Mouse (Mus musculus) forebrain, embryonic 12.5 days (tissue): Measurements from ENCODE around the gene Myo10. TPM values are rescaled to one million over a fixed set of nuclear protein-coding genes. Genes with fewer than 3 reads are reported as not detected.

ENCODE experiments used
- ATAC-seq: fragments of 200-750 bp; cut with Nextera tagmentation; 2 replicates; pipeline ENCODE4 v1.8.0; 2017; ENCODE audit warnings: moderate TSS enrichment; ENCODE audit not compliant: low FRiP score
- H3K27ac ChIP-seq: fragments of 300-500 bp; sonication (generic); 2 replicates; pipeline ENCODE4 v1.5.1; 2016; ENCODE audit warnings: mild to moderate bottlenecking
- H3K27me3 ChIP-seq: fragments of 300-500 bp; sonication (generic); 2 replicates; pipeline ENCODE4 v1.6.1; 2016; ENCODE audit warnings: mild to moderate bottlenecking
- H3K36me3 ChIP-seq: fragments of 300-500 bp; sonication (generic); replicated peaks from 2 replicates; pipeline ENCODE4 v1.6.1; 2016; ENCODE audit warnings: mild to moderate bottlenecking
- H3K4me1 ChIP-seq: fragments of 300-500 bp; sonication (generic); 2 replicates; pipeline ENCODE4 v1.6.1; 2016
- H3K4me2 ChIP-seq: fragments of 300-500 bp; sonication (generic); 2 replicates; pipeline ENCODE4 v1.6.1; 2016; ENCODE audit warnings: mild to moderate bottlenecking, moderate library complexity
- H3K4me3 ChIP-seq: fragments of 300-500 bp; sonication (generic); replicated peaks from 2 replicates; pipeline ENCODE4 v1.5.1; 2016; ENCODE audit warnings: mild to moderate bottlenecking
- H3K9ac ChIP-seq: fragments of 300-500 bp; sonication (generic); 2 replicates; pipeline ENCODE4 v1.6.1; 2016; ENCODE audit warnings: mild to moderate bottlenecking
- H3K9me3 ChIP-seq: fragments of 300-500 bp; sonication (generic); 2 replicates; pipeline ENCODE4 v1.6.1; 2016
- WGBS: fragments of 180-500 bp; shearing (Covaris S2); methylation state at CpG from one replicate; pipeline ENCODE4 v1.1.7; 2016; 5-methylcytosine and 5-hydroxymethylcytosine counted together
- polyA plus RNA-seq: library from polyadenylated mRNA; unstranded; fragments of >200 nt; fragmentation: Nextera tagmentation; extraction: Ambion mirVana; gene quantifications from 2 replicates; pipeline ENCODE4 v1.2.1, GENCODE M21; 2016

The Myo10 gene
- polyA plus RNA-seq, 1 experiment from 2014 or later, result 65.6 TPM

GRCm38 (mm10) chr15:25752597-25752996 is 130.3 kb downstream of the Myo10 start:
- H3K27me3 ChIP-seq, result no peaks in the 10 kb centered on the region; the same call in 1 of the 2 replicates
- no peaks in the 10 kb centered on the region for H3K9me3 ChIP-seq
- peaks cover 4% of the 10 kb centered on the region; the same call in 1 of the 2 replicates for H3K36me3 ChIP-seq
- H3K27ac ChIP-seq, result peak overlapping the region; percentile 97
- H3K9ac ChIP-seq, result no peak overlapping the region
- H3K4me1 ChIP-seq, result peaks cover 49% of the 10 kb centered on the region
- H3K4me3 ChIP-seq, result peak overlapping the region; percentile 42
- peak; percentile 70 for ATAC-seq
- H3K4me2 ChIP-seq, result peak overlapping the region; percentile 52
- WGBS, result 10% methylated on average over 1 of the region's 1 CpGs

GRCm38 (mm10) chr15:25753003-25753402 is 130.7 kb downstream of the Myo10 start:
- H3K36me3 ChIP-seq, result peaks cover 4% of the 10 kb centered on the region; the same call in 1 of the 2 replicates
- no peaks in the 10 kb centered on the region for H3K9me3 ChIP-seq
- peak overlapping the region; percentile 97 for H3K27ac ChIP-seq
- H3K27me3 ChIP-seq, result no peaks in the 10 kb centered on the region; the same call in 1 of the 2 replicates
- 8% methylated on average over 9 of the region's 9 CpGs for WGBS
- peak overlapping the region; percentile 42 for H3K4me3 ChIP-seq
- peak overlapping the region; percentile 52 for H3K4me2 ChIP-seq
- peaks cover 53% of the 10 kb centered on the region for H3K4me1 ChIP-seq
- peak; percentile 18; the same call in 1 of the 2 replicates for ATAC-seq
- H3K9ac ChIP-seq, result peak overlapping the region; percentile 54

GRCm38 (mm10) chr15:25753878-25754277 is 131.6 kb downstream of the Myo10 start:
- H3K9me3 ChIP-seq, result no peaks in the 10 kb centered on the region
- peak overlapping the region; percentile 56 for H3K9ac ChIP-seq
- H3K27ac ChIP-seq, result peak overlapping the region; percentile 97
- H3K4me1 ChIP-seq, result peaks cover 61% of the 10 kb centered on the region
- ATAC-seq, result peak; percentile 24
- H3K27me3 ChIP-seq, result no peaks in the 10 kb centered on the region; the same call in 1 of the 2 replicates
- H3K4me3 ChIP-seq, result peak overlapping the region; percentile 42
- H3K4me2 ChIP-seq, result peak overlapping the region; percentile 52
- peaks cover 4% of the 10 kb centered on the region; the same call in 1 of the 2 replicates for H3K36me3 ChIP-seq

DNA sequence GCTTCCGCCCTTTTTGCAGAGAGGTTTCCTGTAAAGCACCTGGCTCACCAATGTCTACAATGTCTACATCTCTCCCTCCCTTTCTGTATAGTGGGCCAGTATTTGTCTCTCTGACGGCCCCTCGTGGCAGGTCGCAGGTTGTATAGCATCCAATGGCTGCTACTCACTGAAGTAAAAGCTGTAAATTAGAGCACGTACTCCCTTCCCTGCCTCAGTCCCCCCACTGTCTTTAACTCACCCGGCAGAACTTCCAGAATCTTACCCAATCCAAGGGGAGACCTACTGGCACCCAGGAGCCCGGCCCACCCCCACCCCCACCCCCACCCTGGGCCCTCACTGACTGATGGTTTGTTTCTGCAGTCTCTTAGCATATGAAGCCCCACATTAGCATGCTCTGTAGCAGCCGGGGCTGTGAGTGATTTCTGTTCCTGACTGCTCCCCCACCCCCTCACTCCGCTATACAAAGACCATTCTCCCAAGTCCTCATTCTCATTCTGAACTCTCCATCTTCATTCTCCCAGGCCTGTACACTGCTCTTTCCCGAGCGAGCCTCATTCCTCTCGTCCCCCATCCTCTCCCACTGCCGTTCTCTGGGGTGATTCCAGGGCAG is 132.1 kb downstream of the Myo10 start:
- no peaks in the 10 kb centered on the region for H3K9me3 ChIP-seq
- peak overlapping the region; percentile 97 for H3K27ac ChIP-seq
- peak; percentile 86 for ATAC-seq
- peak overlapping the region; percentile 75 for H3K9ac ChIP-seq
- peak overlapping the region; percentile 42 for H3K4me3 ChIP-seq
- H3K4me2 ChIP-seq, result peak overlapping the region; percentile 52
- no peaks in the 10 kb centered on the region; the same call in 1 of the 2 replicates for H3K27me3 ChIP-seq
- WGBS, result 12% methylated on average over 13 of the region's 13 CpGs
- H3K36me3 ChIP-seq, result peaks cover 4% of the 10 kb centered on the region; the same call in 1 of the 2 replicates
- peaks cover 67% of the 10 kb centered on the region for H3K4me1 ChIP-seq

DNA sequence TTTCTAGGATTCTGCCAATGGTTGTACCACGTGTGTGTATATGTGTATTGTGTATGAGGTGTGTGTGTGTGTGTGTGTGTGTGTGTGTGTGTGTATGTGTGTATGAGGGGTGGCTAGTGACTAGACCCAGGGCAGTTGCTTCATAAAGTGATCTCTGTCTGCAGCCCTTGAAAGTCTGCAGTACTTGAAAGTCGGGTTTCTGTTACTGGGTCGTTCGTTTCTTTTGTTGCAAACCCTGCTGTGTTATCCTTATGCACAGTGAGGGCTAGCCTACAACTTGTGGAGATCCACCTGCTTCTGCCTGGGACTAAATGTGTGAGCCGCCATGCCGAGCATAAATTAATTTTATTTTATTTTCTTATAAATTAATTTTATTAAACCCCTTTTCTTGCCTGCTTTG is 133.2 kb downstream of the Myo10 start:
- Histone ChIP-seq H3K4me3 (peak overlapping the region; percentile 42), H3K27me3 (no peaks in the 10 kb centered on the region), H3K36me3 (peaks cover 4% of the 10 kb centered on the region; the same call in 1 of the 2 replicates), H3K4me2 (peak overlapping the region; percentile 52), H3K27ac (peak overlapping the region; percentile 97), H3K9ac (peak overlapping the region; percentile 75), H3K4me1 (peaks cover 77% of the 10 kb centered on the region), H3K9me3 (no peaks in the 10 kb centered on the region)
- no peak for ATAC-seq
- WGBS, result 25% methylated on average over 6 of the region's 6 CpGs

DNA sequence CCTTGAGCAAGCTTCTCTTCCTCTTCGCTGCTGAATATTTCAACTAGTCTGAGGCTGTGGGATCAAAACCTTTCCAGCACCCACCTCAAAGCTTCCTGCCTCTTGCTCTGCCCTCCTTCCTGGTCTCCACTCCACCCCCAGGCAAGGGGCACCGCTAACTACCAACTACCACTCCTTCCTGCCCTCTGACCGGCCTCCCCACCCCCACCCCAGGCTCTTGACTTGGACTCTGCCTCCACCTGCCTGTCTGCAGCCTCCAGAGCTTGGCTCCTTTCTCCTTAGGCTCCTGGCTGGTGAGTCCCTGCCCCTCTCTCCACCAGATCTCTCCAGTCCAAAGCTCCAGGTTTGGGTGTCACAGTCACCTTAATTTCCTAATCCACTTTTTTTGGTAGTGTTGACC is 133.7 kb downstream of the Myo10 start:
- Histone ChIP-seq H3K4me1 (peaks cover 77% of the 10 kb centered on the region), H3K27ac (peak overlapping the region; percentile 97), H3K4me3 (peak overlapping the region; percentile 42), H3K9ac (peak overlapping the region; percentile 75), H3K27me3 (no peaks in the 10 kb centered on the region), H3K36me3 (peaks cover 4% of the 10 kb centered on the region; the same call in 1 of the 2 replicates), H3K4me2 (peak overlapping the region; percentile 52), H3K9me3 (no peaks in the 10 kb centered on the region)
- 21% methylated on average over 3 of the region's 3 CpGs for WGBS
- ATAC-seq, result no peak

- H3K4me2 ChIP-seq, result peak overlapping the region; percentile 54
- peaks cover 4% of the 10 kb centered on the region; the same call in 1 of the 2 replicates for H3K36me3 ChIP-seq
- H3K9me3 ChIP-seq, result no peaks in the 10 kb centered on the region
- 20% methylated on average over 10 of the region's 10 CpGs for WGBS
- H3K27me3 ChIP-seq, result no peaks in the 10 kb centered on the region
- H3K4me1 ChIP-seq, result peaks cover 84% of the 10 kb centered on the region
- H3K9ac ChIP-seq, result peak overlapping the region; percentile 54; the same call in 1 of the 2 replicates
- ATAC-seq, result no peak
- peak overlapping the region; percentile 30 for H3K4me3 ChIP-seq
- peak overlapping the region; percentile 96 for H3K27ac ChIP-seq
Measured at GRCm38 (mm10) chr15:25758037-25758436, 135.7 kb downstream of the Myo10 start.

DNA sequence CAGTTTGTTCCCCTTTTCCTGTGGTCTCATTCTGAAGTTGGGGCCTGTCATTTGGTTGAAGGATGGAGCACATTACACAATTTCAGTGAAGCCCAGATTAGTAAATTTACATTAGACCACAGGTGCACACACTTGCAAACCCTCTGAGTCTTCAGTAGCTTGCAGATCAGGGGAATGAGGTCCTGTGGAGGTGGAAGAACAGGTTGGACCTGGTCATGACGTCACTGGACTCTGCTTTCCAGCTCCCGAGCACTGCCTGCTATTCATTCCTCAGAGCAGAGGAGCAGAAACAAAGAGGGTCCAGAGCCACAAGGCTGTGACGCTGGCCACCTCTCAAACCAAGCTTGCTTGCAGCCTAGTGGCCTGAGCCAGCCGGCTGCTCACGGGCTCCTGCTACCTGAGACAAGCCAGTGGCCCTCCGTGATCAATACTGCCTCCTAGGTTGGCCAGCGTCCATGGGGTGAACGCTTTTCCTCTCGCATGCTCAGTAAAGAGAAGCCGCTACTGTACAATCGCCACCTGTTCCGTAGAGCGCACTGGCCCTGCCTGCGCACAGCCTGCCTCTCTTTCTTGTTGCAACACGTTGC is 136.3 kb downstream of the Myo10 start:
- Histone ChIP-seq H3K36me3 (peaks cover 4% of the 10 kb centered on the region; the same call in 1 of the 2 replicates), H3K4me1 (peaks cover 86% of the 10 kb centered on the region), H3K4me2 (peak overlapping the region; percentile 54), H3K9me3 (no peaks in the 10 kb centered on the region), H3K9ac (peak overlapping the region; percentile 54), H3K4me3 (peak overlapping the region; percentile 30), H3K27ac (peak overlapping the region; percentile 96), H3K27me3 (no peaks in the 10 kb centered on the region)
- 22% methylated on average over 15 of the region's 15 CpGs for whole genome bisulfite sequencing
- ATAC-seq, result no peak

GRCm38 (mm10) chr15:25760304-25760703 is 138.0 kb downstream of the Myo10 start:
- ATAC-seq, result no peak
- Histone ChIP-seq H3K4me2 (peak overlapping the region; percentile 54), H3K4me1 (peaks cover 93% of the 10 kb centered on the region), H3K27ac (peak overlapping the region; percentile 96), H3K4me3 (peak overlapping the region; percentile 30), H3K27me3 (no peaks in the 10 kb centered on the region), H3K9me3 (no peaks in the 10 kb centered on the region), H3K36me3 (peaks cover 4% of the 10 kb centered on the region; the same call in 1 of the 2 replicates), H3K9ac (0 out of 2 replicates have a peak overlapping the region, but pooled peaks have one; percentile 54)
- 33% methylated on average over 5 of the region's 5 CpGs for WGBS

DNA sequence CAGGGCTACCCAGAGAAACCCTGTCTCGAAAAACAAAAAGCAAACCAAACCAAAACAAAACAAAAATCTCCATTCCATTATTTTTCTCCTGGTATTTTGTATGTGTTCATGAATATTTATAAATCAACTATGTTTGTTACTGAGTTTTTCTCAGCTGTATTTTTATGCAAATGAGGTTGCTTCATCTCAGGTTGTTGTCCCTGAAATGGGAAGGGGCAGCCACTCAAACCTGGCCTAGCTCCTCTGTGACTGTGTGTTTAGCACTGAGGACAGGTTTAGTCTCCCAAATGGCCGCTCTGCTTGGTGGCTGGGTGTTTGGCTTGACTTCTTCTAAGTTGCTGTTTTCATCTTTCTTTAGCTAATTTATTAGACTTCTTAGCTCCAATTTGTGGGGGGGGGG is 138.7 kb downstream of the Myo10 start:
- 13% methylated on average over 2 of the region's 2 CpGs for WGBS
- Histone ChIP-seq H3K4me2 (peak overlapping the region; percentile 54), H3K27me3 (no peaks in the 10 kb centered on the region), H3K4me1 (peaks cover 93% of the 10 kb centered on the region), H3K4me3 (peak overlapping the region; percentile 19; the same call in 1 of the 2 replicates), H3K36me3 (peaks cover 4% of the 10 kb centered on the region; the same call in 1 of the 2 replicates), H3K9ac (no peak overlapping the region), H3K9me3 (no peaks in the 10 kb centered on the region), H3K27ac (peak overlapping the region; percentile 96)
- ATAC-seq, result no peak

DNA sequence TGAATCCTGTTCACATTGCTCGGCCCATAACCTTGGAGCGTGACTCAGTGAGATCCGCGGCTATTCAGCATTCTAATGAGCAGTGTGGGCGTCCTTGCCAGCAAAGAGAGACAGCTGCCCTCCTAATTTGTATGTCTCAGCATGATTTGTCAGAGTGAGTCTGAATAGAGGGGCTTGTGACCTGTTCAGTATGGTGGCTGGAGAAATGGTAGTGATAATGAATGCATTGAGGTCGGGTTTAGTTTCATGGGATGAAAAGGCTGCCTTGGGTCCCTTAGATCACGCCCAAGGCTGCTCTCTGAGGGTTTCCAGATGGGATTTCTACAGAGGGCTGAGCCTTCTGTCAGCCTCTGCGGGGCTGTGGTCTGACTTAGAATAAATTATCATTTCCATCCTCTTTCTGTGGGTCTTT is 139.5 kb downstream of the Myo10 start:
- Histone ChIP-seq H3K4me3 (peak overlapping the region; percentile 19), H3K4me1 (peaks cover 92% of the 10 kb centered on the region), H3K9ac (no peak overlapping the region), H3K27me3 (no peaks in the 10 kb centered on the region), H3K9me3 (no peaks in the 10 kb centered on the region), H3K4me2 (peak overlapping the region; percentile 40), H3K27ac (peak overlapping the region; percentile 96), H3K36me3 (no peaks in the 10 kb centered on the region)
- ATAC-seq, result peak; percentile 84
- 2% methylated on average over 8 of the region's 8 CpGs for WGBS

DNA sequence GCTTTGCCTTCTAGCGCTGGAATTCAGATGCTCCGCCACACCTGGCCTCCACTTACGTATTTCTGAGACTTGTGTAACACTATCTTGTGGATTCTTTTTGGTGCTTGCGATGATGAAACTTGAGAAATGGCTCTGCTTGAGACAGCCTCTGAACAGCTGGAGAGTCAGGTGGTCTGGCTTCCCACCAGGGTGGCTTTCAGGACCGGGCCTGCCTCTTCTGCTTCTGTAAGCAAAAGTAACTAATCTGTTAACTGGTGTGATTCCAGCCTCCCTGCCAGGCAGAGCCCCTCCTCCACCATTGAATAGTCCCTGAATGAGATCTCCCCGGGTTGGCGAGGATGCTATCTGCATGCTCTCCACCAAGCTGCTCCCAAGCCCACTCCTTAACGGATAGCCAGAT is 140.0 kb downstream of the Myo10 start:
- H3K27me3 ChIP-seq, result no peaks in the 10 kb centered on the region
- H3K9ac ChIP-seq, result 0 out of 2 replicates have a peak overlapping the region, but pooled peaks have one; percentile 21
- peak overlapping the region; percentile 40 for H3K4me2 ChIP-seq
- no peaks in the 10 kb centered on the region for H3K36me3 ChIP-seq
- peak overlapping the region; percentile 96 for H3K27ac ChIP-seq
- peaks cover 97% of the 10 kb centered on the region for H3K4me1 ChIP-seq
- H3K4me3 ChIP-seq, result 0 out of 2 replicates have a peak overlapping the region, but pooled peaks have one; percentile 19
- 2% methylated on average over 8 of the region's 8 CpGs for WGBS
- H3K9me3 ChIP-seq, result no peaks in the 10 kb centered on the region
- peak; percentile 75 for ATAC-seq
